Mouse (Mus musculus): Measurements from ENCODE around the gene Hist1h2be.
"Not testable (repeated sequence)": the region's sequence is repeated elsewhere in the genome, so short reads cannot be mapped to it uniquely, and the experiment has no call there.

The Hist1h2be gene

GRCm38 (mm10) chr13:23591886-23592285 is 29.0 kb downstream of the Hist1h2be start:
- not testable (repeated sequence) for DNase-seq (ENCODE audit: low spot score)

DNA sequence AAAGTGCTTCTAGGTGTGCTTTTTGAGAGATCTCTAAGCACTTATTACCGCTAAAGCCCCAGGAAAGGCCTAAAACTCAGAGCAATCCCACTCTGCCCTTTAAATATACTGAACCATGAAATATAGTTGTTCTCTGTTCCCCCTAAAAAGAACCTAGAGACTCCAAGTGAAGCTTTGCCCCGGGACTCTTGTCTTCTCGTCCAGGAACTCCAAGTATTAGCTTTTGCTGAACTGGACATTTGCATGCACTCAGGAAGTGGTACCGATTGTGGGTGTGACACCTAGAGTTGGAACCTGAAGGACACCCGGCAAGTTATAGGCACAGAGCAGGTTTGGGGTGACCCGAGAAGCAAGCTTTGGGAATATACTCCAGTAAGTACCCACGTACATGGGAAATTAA is 29.7 kb downstream of the Hist1h2be start:
- no peak for DNase-seq (ENCODE audit: low spot score)

DNA sequence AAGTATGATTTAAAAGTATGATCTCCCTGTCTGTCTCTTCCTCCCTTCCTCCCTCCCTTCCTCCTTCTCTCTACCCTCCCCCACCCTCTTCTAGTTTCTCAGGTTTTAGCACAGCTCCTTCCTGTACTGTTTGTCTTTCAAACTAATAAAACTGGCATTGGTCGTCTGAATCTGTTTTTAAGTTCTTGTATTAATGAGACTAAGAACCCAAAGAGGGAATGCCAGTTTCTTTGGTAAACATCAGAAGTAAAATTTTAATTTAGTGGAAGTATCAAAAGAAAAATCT is 34.0 kb downstream of the Hist1h2be start:
- no peak for DNase-seq (ENCODE audit: low spot score)

- DNase-seq (ENCODE audit: low spot score): no peak
Measured at GRCm38 (mm10) chr13:23586099-23586939, 34.6 kb downstream of the Hist1h2be start.

GRCm38 (mm10) chr13:23585442-23586098 is 35.4 kb downstream of the Hist1h2be start:
- DNase-seq (ENCODE audit: low spot score): peak; percentile 87

DNA sequence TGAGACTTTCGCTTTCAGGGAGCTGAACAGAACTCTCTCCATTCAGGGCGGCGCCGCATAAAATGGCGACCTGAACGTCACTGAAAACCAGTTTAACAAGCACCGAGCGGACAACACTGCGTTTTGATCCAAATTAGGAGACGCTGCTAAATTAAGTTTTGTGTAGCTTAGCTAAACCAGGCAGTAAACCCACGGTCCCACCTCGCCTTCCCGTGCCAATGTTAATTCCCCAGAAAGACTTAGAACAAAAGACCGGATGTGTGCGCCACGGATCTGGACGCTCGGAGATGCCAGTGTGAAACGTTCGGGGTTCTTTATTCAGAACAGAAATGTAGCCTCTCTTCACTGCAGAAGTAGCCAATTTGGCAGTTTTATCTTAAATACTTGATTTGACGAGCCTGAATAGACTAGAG is 35.9 kb downstream of the Hist1h2be start:
- DNase-seq (ENCODE audit: low spot score): no peak

DNA sequence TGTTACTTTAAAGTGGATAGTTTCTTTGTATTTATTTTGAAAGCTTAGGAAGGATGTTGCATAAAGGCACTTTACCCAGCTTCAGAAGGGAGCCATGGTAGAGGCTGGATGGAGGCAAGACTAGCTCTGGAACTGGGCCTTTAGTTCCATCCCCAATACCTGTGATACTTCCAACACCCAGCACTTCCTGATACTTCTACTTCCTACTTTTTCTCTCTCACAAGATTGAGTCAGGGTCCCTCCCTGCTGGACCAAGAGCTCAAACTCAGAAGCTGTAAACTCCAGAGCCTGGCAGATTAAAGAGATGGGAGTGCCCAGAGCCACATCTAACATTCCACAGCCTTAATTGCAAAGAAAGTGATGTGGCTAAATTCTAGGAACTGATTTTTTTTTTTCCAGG is 36.6 kb downstream of the Hist1h2be start:
- DNase-seq (ENCODE audit: low spot score): no peak

- no peak for DNase-seq (ENCODE audit: low spot score)
Measured at GRCm38 (mm10) chr13:23583387-23584068, 37.4 kb downstream of the Hist1h2be start.

DNA sequence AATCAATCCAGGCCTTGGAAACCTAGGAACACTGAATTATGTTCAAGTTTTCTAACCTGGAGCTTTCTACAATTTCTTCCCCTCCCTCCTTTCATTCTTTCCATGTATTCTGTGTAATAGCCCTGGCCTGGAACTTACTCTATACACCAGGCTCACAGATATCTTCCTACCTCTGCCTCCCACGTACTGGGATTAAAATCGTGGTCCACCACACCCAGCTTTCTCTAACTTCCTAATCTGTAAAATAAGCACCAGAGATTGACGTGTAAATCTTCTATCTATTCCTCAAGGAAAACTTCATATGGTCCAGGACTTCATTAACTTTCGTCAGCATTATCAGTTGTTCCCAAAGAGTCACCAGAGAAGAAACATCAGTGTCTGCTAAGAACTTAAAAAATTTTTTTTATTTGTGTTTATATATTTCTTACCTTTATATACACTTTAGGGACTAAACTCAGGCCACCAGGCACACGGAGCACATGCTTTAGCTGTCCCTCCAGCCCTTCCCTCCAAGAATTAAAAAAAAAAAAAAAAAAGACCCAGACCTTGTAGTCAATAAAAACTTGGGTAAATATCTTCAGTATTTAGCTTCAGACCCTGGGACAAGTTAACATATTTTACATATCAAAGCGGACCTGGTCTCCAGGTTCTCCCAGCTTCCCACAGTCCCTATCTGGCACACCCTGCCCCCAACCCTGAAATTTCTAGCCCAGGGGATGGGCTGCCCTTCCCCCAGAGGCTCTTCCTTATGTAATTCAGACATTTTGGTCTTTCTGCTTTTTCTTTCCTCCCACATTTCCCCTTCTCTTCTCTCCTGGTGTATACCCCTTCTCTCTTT is 38.5 kb downstream of the Hist1h2be start:
- DNase-seq (ENCODE audit: low spot score): no peak

- DNase-seq (ENCODE audit: low spot score): peak; percentile 99
Measured at GRCm38 (mm10) chr13:23581408-23582218, 39.3 kb downstream of the Hist1h2be start, which contains the start of gene Hist1h4d. Gene Hist1h4d (plus strand): TSS chr13:23581598.

DNA sequence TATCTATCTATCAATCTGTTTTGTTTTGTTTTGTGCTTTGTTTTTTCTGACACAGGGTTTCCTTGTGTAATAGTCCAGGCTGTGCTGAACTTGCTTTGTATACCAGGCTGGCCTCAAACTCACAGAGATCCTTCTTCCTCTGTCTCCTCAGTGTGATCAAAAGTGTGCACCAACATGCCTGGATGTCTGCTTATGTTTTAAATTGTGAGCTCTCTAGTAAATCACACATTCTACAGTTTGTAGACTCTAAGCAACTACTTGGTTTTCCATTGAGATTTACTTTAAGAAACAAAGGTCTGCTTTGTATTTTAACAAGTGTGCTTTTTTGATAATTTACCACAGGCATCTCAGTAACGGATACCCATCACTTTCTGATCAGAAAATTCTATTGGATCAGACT is 43.1 kb downstream of the Hist1h2be start:
- no peak for DNase-seq (ENCODE audit: low spot score)

DNA sequence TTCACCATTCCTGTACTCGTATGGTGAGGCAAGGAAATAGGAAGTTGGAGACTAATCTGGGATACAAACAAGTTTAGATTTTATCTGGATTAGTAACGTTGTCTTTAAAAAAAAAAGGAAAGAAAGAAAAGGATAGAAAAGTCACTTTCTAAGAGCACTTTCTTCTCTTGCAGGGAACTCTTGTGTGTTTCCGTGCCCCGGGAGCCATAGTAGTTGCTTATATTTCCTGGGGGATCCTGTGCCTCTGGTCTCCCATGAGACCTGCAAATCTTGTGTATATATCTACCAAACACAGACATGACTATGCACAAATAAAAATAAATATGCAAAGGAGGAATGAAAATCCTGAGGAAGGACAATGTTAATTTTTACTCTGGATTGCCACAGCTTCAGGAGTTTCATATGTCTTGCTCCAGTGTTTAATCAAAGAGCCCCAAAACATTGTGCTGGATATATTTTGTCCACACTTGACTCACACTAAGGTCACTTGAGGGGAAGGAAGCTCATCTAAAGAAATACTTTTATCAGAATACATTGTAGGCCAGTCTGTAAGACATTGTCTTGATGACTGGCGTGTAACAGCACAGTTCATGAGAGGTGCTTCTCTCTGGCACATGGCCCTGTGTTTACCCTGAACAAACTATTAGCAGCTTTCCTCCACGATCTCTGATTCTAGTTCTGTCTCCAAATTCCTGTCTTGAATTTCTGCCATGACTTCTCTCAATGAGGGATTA is 43.9 kb downstream of the Hist1h2be start:
- no peak for DNase-seq (ENCODE audit: low spot score)

- no peak for DNase-seq (ENCODE audit: low spot score)
Measured at GRCm38 (mm10) chr13:23576351-23576881, 44.5 kb downstream of the Hist1h2be start.

DNA sequence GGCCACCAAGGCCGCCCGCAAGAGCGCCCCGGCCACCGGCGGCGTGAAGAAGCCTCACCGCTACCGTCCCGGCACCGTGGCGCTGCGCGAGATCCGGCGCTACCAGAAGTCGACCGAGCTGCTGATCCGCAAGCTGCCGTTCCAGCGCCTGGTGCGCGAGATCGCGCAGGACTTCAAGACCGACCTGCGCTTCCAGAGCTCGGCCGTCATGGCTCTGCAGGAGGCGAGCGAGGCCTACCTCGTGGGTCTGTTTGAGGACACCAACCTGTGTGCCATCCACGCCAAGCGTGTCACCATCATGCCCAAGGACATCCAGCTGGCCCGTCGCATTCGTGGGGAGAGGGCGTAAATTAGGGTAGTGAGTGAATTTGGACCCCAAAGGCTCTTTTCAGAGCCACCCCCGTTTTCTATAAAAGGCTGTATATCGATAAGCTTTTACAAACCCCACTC is 45.0 kb downstream of the Hist1h2be start:
- DNase-seq (ENCODE audit: low spot score): not testable (repeated sequence)

DNA sequence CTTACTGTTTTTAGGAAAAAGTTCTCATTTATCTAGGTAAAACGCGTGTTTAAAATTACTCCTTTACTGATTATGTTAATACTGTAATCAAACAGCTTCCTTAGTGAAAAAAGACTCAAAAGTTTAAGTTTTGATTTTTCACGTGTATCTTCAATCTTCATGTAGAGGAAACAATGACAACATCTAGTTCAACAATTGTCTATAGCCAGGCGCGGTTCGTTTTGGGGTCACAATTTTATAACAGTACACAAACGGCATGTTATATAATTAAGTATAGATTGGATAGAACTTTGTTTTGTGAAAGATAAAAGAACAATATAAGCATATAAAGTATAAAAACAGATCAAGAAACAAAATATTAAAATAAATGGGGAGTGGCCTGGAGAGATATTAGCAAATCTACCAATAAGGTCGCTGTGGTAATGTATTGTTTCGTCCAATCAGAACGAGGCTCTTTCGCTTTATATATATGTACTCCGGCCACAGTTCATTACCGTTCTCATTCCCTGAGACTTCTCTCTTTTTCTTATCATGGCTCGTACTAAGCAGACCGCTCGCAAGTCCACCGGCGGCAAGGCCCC is 45.6 kb downstream of the Hist1h2be start, which contains the start of gene Hist1h3d:
Hist1h3d (plus strand) TSS at position 493 of the 581 bp plus-strand sequence.
- no peak for DNase-seq (ENCODE audit: low spot score)

GRCm38 (mm10) chr13:23574546-23575170 is 46.3 kb downstream of the Hist1h2be start:
- DNase-seq (ENCODE audit: low spot score): not testable (repeated sequence)

DNA sequence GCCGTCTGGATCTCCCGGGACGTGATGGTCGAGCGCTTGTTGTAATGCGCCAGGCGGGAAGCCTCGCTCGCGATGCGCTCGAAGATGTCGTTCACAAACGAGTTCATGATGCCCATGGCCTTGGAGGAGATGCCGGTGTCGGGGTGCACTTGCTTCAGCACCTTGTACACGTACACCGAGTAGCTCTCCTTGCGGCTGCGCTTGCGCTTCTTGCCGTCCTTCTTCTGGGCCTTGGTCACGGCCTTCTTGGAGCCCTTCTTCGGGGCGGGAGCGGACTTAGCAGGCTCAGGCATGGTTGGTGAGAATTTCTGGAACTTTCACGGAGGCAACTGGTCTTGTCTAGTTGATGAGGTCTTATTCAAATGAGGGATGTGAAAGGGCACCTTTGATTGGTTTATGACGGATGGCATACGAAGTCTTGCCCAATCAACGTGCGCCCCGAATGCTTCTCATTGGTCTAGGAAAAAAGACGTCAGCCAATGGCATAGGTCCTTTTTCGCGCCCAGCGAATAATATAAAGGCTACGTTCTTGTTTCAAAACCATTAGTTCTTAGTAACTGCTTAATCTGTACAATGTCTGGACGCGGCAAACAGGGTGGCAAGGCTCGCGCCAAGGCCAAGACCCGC is 46.9 kb downstream of the Hist1h2be start, which contains the start of the genes Hist1h2bf and Hist1h2ad:
Hist1h2bf (minus strand) TSS at position 299 of the 627 bp plus-strand sequence.
Hist1h2ad (plus strand) TSS at position 484 of the 627 bp plus-strand sequence.
- DNase-seq (ENCODE audit: low spot score): peak; percentile 96
